Mouse (Mus musculus) cortical plate, adult 2 months (tissue): ENCODE data around the gene Raf1. TPM values are rescaled to one million over a fixed set of nuclear protein-coding genes. Genes with fewer than 3 reads are reported as not detected.

Experiments
- H3K27ac ChIP-seq: fragments of 200-500 bp; 2 replicates; pipeline ENCODE4 v1.5.1; 2012; ENCODE audit warnings: low read length, control low read depth, inconsistent platforms; ENCODE audit not compliant: insufficient read depth
- H3K4me1 ChIP-seq: fragments of 200-500 bp; 2 replicates; pipeline ENCODE4 v1.6.1; 2011; ENCODE audit warnings: low read length; ENCODE audit not compliant: control insufficient read depth, insufficient read depth
- H3K4me3 ChIP-seq: fragments of 200-500 bp; 2 replicates; pipeline ENCODE4 v1.5.1; 2011; ENCODE audit warnings: mild to moderate bottlenecking, low read length, control low read depth; ENCODE audit not compliant: insufficient read depth
- CTCF ChIP-seq: fragments of 200-500 bp; IDR thresholded peaks from 2 replicates; pipeline ENCODE4 v1.5.1; 2011; ENCODE audit warnings: mild to moderate bottlenecking, control low read depth, low read length; ENCODE audit not compliant: insufficient read depth; ENCODE audit errors: extremely low read depth
- POLR2A ChIP-seq: fragments of 200-500 bp; IDR thresholded peaks from 2 replicates; pipeline ENCODE4 v1.6.1; 2011; ENCODE audit warnings: mild to moderate bottlenecking, low read length, control low read depth; ENCODE audit not compliant: insufficient read depth; ENCODE audit errors: extremely low read depth
- polyA plus RNA-seq: library from polyadenylated mRNA; depleted of rRNA; stranded (reverse); fragments of >200 nt; gene quantifications from 2 replicates; pipeline ENCODE4 v1.2.3, GENCODE M21; 2012; rRNA removed

The Raf1 gene
- polyA plus RNA-seq, 1 experiment = 111 TPM

DNA sequence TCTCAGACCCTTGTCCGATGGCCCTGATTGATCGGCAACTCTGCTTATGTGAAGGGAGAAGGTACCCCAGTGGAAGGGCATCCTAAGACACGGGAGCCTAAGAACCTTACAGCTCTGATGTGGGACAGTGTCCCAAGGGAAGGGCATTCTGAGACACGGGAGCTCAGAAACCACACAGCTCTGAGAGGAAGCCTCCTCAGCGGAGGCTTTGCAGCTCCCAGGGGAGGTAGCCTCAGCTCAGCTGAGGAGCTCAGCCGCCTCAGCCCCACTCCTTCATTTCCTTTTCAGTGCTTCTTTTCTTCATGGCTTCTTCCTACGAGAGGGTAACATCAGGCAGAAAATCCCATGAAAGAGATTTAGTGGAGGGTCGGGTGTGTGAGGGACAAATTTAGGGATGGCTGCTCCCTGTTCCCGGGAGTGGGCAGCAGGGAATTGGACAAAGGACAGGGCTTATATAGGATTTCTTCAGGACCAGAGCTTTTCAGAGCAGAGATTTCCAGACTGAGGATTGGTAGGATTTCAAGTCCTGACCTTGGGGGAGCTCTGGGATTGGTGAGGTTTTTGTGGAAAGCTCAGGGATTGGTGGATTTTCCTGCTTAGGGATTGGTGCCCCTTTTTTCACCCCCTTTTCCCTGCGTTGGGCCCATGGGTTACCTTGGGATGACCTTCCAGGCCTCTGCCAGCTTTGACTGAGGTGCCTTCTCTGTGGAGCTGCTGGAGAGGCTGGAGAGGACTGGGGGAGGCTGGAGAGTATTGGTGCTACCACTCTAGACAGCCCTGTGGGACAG is 93.9 kb downstream of the Raf1 start:
- no peak overlapping the region for H3K4me3 ChIP-seq
- H3K27ac ChIP-seq = no peak overlapping the region
- TF ChIP-seq POLR2A (no peak), CTCF (no peak)
- H3K4me1 ChIP-seq = no peaks in the 10 kb centered on the region

DNA sequence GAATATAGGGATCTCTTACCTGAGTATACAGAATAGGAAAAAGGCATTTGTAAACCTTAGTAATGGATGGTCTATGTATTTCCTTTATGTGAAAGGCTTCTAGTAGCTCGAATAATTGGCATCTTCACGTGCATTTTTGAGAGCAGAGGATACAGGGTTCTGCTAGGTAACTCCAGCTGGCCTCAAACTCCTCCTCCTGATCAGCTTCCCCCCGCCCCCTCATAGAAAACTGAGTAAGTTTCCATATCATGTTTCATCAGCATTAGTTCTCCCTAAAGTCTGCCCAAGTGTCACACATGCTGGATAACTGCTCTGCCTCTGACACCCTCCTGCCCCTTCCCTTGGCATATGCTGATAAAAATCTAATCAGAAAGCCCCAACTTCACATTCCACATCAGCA is 95.6 kb downstream of the Raf1 start:
- H3K4me3 ChIP-seq = no peak overlapping the region
- H3K4me1 ChIP-seq = no peaks in the 10 kb centered on the region
- TF ChIP-seq CTCF (no peak), POLR2A (no peak)
- H3K27ac ChIP-seq = no peak overlapping the region

DNA sequence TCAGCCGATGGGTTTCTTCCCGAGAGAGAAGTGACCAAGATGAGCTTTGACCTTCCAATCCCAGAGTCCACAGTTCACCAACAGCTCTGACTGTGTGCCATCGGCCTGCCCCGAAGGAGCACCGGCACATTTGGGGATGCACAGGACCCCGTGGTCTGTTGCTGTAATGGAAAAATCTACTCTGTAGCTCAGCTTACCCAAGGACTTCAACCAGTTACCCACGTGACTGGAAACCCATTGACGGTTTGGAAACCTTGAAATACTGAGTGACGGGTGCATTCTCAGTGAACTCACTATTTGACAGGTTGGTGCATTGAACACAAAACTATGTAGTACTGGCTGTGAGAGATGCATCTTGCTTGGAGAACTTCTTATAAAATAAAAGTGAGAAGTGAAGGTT is 98.5 kb downstream of the Raf1 start:
- Histone ChIP-seq H3K4me3 (no peak overlapping the region), H3K27ac (no peak overlapping the region), H3K4me1 (no peaks in the 10 kb centered on the region)
- TF ChIP-seq CTCF (no peak), POLR2A (no peak)

DNA sequence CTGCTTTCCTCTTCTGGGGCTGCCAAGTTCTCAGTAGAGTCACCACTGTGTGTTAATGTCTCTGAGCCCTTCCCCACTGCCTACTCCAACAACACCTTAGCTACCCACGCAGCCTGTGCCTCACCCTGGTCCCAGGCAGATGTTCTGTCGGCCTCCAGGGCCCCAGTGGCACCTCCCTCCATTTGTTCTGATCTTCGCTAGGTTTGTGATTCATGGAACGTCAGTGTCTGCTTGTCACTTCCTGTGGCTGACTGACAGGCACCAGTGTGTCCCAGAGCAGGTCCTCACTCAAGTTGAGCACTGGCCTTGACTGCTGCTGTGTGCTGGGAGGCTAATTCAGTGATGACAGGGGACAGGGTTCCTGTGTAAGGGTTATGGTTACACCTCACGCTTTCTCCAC is 99.0 kb downstream of the Raf1 start:
- TF ChIP-seq CTCF (no peak), POLR2A (no peak)
- Histone ChIP-seq H3K4me1 (no peaks in the 10 kb centered on the region), H3K4me3 (no peak overlapping the region), H3K27ac (no peak overlapping the region)

DNA sequence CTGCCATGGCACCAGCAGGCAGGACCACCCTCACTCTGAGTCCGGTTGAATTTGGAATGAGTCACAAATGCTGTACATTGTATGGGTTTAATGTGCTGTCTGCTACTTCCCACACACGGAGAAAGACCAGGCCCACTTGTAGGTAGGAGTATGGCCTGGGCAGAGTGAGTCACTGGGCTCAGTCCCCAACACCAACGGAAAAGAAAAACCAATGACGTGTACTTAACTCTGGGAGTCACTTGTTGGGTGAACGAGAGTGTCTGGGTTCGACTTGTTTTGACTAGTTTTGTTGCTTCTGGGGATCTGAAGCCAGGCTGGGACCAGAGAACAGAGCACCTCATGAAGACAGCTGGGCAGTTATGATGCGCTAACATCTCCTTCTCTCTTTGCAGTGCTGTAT is 102.3 kb downstream of the Raf1 start:
- TF ChIP-seq CTCF (no peak), POLR2A (no peak)
- no peaks in the 10 kb centered on the region for H3K4me1 ChIP-seq
- H3K4me3 ChIP-seq = no peak overlapping the region
- no peak overlapping the region for H3K27ac ChIP-seq

Other genes with a start within 250 kb of the Raf1 start
- gene Tsen2, start 132.0 kb downstream of the Raf1 start, polyA plus RNA-seq = 20.4 and 21.4 TPM in 2 replicates
- gene Mkrn2os, start 84.1 kb downstream of the Raf1 start, polyA plus RNA-seq = 0.23 TPM in 1 of 2 replicates, not detected in the other
- 24.5 and 27.1 TPM in 2 replicates for gene Mkrn2, start 74.7 kb downstream of the Raf1 start, polyA plus RNA-seq
- 5.5 TPM in 2 replicates for gene Tmem40, start 85.8 kb upstream of the Raf1 start, polyA plus RNA-seq
- 3.0 and 3.1 TPM in 2 replicates for gene Cand2, start 97.9 kb upstream of the Raf1 start, polyA plus RNA-seq
- gene Rpl32, start 132.1 kb upstream of the Raf1 start, polyA plus RNA-seq = 914 and 1,009 TPM in 2 replicates
- gene Efcab12, start 161.8 kb upstream of the Raf1 start, polyA plus RNA-seq = 7.1 and 7.9 TPM in 2 replicates
- gene Mbd4, start 176.7 kb upstream of the Raf1 start, polyA plus RNA-seq = 9.5 and 10.1 TPM in 2 replicates
- 31.2 and 34.7 TPM in 2 replicates for gene Ift122, start 176.8 kb upstream of the Raf1 start, polyA plus RNA-seq